Mouse (Mus musculus) limb, embryonic 13.5 days (tissue): ENCODE data around the gene Apol9a. TPM values are rescaled to one million over a fixed set of nuclear protein-coding genes. Genes with fewer than 3 reads are reported as not detected.
A peak's percentile ranks its signal among the peaks of the same experiment; 100 is the strongest.

Experiments
- ATAC-seq: fragments of 200-750 bp; cut with Nextera tagmentation; 2 replicates; pipeline ENCODE4 v1.8.0; 2017; ENCODE audit warnings: low read depth, moderate number of reproducible peaks, moderate TSS enrichment; ENCODE audit not compliant: low FRiP score
- H3K27ac ChIP-seq: fragments of 300-500 bp; sonication (generic); 2 replicates; pipeline ENCODE4 v1.5.1; 2015; ENCODE audit warnings: inconsistent platforms, mild to moderate bottlenecking, moderate library complexity
- H3K27me3 ChIP-seq: fragments of 300-500 bp; sonication (generic); 2 replicates; pipeline ENCODE4 v1.6.1; 2015; ENCODE audit warnings: mild to moderate bottlenecking, inconsistent platforms
- H3K36me3 ChIP-seq: fragments of 300-500 bp; sonication (generic); 2 replicates; pipeline ENCODE4 v1.6.1; 2015; ENCODE audit warnings: inconsistent platforms, mild to moderate bottlenecking, moderate library complexity
- H3K4me1 ChIP-seq: fragments of 300-500 bp; sonication (generic); 2 replicates; pipeline ENCODE4 v1.6.1; 2015; ENCODE audit warnings: inconsistent platforms
- H3K4me2 ChIP-seq: fragments of 300-500 bp; sonication (generic); replicated peaks from 2 replicates; pipeline ENCODE4 v1.6.1; 2015; ENCODE audit warnings: inconsistent platforms, mild to moderate bottlenecking, moderate library complexity
- H3K4me3 ChIP-seq: fragments of 300-500 bp; sonication (generic); 2 replicates; pipeline ENCODE4 v1.5.1; 2015; ENCODE audit warnings: moderate library complexity, mild to moderate bottlenecking, inconsistent platforms
- H3K9ac ChIP-seq: fragments of 300-500 bp; sonication (generic); 2 replicates; pipeline ENCODE4 v1.6.1; 2015; ENCODE audit warnings: mild to moderate bottlenecking, inconsistent platforms
- H3K9me3 ChIP-seq: fragments of 300-500 bp; sonication (generic); 2 replicates; pipeline ENCODE4 v1.6.1; 2016; ENCODE audit warnings: inconsistent platforms
- WGBS: fragments of 180-500 bp; shearing (Covaris S2); methylation state at CpG from one replicate; pipeline ENCODE4 v1.1.7; 2015; 5-methylcytosine and 5-hydroxymethylcytosine counted together
- polyA plus RNA-seq: library from polyadenylated mRNA; unstranded; fragments of >200 nt; fragmentation: Nextera tagmentation; extraction: Ambion mirVana; gene quantifications from 2 replicates; pipeline ENCODE4 v1.2.1, GENCODE M21; 2015

Gene Apol9a
- polyA plus RNA-seq, 1 experiment from 2014 or later = not detected

DNA sequence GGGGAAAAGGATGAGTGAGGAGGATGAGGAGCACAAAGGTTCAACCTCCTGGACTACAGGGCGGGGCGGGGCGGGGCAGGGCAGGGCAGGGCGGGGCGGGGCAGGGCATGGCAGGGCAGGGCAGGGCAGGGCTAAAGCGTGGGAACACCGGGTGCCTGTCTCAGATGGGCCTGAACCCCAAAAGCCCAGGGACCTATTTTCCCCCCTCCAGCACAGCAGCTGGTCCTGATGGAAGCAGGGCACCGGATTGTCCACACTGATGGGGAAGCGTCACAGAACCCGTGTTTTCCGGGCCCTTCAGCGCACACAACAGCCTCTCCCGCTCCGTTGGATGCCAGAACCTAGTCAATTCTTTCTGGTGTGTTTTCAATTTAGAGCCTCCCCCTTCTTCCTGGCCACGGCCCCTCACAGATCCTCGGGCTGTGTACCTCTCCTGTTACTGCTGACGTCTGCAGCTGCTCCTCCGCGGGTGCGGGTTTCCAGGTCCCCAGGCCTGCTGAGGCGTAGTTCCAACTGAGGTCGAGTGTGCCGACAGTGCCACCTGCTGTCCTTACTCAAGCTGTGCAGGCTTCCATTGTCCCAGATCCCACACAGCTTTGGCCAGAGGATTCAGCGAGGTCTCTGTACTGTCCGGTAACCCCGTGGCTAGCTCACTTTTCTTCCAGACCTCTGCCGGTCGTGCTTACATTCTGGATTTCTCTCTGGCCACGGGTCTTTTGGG is 52.5 kb downstream of the Apol9a start:
- ATAC-seq = peak; percentile 95
- Histone ChIP-seq H3K9me3 (no peaks in the 10 kb centered on the region), H3K27ac (peak overlapping the region; percentile 88; the same call in 1 of the 2 replicates), H3K36me3 (no peaks in the 10 kb centered on the region), H3K27me3 (no peaks in the 10 kb centered on the region), H3K9ac (peak overlapping the region; percentile 69), H3K4me3 (peak overlapping the region; percentile 32), H3K4me1 (peaks cover 47% of the 10 kb centered on the region), H3K4me2 (peak overlapping the region; percentile 57)
- 3% methylated on average over 29 of the region's 29 CpGs for WGBS

DNA sequence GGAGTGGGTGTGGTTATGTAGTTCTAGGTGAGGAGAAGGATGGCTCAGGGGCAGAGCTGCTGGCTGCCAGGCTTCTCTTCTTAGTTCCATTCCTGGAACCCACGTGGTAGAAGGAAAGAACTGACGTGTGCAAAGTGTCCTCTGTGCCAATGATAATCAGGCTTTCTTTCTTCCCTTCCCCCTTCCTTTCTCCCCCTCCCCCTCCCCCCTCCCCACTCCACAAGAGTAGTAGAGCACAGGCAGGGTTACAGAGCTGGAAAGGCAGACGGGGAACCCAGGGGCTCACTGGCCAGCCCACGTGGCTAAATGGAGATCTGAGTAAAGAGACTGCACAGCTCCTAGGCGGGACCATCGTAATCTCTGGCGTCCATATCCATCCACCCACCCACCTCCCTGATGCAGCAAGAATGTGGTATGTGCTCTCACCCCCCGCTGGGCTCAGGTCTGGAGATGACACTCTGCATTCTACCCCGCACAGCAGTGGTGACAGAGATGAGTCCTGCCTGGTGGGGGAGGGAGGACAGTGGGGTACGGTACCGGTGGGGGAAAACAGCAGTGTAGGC is 54.6 kb downstream of the Apol9a start:
- ATAC-seq = no peak
- Histone ChIP-seq H3K9me3 (no peaks in the 10 kb centered on the region), H3K4me2 (peak overlapping the region; percentile 42), H3K9ac (peak overlapping the region; percentile 48), H3K4me3 (no peak overlapping the region), H3K27me3 (no peaks in the 10 kb centered on the region), H3K27ac (no peak overlapping the region), H3K36me3 (no peaks in the 10 kb centered on the region), H3K4me1 (peaks cover 35% of the 10 kb centered on the region)
- WGBS = 13% methylated on average over 11 of the region's 11 CpGs

DNA sequence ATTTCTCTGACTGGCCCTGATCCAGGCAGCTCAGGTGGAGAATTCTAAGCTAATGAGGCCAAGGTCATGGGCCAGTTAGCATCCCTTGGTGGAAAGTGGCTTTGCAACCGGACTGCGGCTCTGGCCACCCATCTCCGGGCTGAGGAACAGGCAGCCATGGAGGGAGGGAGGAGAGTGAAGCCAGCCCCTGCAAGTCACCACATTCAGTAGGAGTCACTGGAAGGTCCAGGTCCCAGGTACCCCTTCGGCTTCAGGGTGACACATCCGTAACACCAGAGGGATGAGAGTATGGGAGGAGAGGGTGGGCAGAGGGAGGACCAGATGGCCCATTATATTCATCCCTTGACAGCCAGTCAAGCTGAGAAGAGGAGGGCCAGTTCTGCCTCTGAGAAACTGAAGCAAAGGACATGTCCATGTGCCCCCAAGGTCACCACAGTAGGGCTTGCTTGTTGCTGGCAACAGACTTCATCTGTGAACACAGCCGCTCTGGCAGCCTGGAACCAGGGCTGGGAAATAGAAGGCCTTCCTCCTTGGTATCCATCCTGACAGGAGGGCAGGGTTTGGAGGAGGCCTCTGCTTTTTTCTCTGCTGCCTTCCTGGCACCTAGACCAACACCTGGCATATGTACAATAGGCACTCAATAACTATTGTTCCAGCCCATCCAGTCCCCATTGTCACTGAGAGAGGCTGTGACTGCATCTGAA is 55.9 kb downstream of the Apol9a start:
- no peak overlapping the region for H3K9ac ChIP-seq
- no peak overlapping the region for H3K4me2 ChIP-seq

DNA sequence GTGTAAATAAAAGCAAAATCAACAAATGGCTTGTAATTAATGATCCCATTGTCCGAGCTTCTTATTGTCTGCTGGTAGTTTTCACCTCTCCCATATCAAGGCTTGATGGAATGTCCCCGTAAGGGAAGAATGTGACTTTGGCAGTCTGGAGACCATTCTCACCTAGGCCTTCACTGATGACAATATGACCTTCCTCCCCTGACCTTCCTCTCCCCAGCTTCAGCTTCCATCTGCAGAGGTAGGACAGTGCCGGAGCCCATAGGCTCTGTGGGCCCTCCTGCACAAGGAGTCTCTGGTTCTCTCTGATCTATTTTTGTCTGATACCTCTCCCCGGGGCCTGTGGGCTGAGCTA is 56.5 kb downstream of the Apol9a start:
- H3K36me3 ChIP-seq = no peaks in the 10 kb centered on the region
- H3K27ac ChIP-seq = no peak overlapping the region
- no peaks in the 10 kb centered on the region for H3K9me3 ChIP-seq
- no peaks in the 10 kb centered on the region for H3K27me3 ChIP-seq
- 51% methylated on average over 4 of the region's 4 CpGs for WGBS
- no peak overlapping the region for H3K4me2 ChIP-seq
- peaks cover 34% of the 10 kb centered on the region for H3K4me1 ChIP-seq
- ATAC-seq = no peak
- H3K9ac ChIP-seq = no peak overlapping the region
- no peak overlapping the region for H3K4me3 ChIP-seq

More for the DNA sequence above, 55.9 kb downstream of the Apol9a start:
- no peak overlapping the region for H3K27ac ChIP-seq
- no peak overlapping the region for H3K4me3 ChIP-seq
- WGBS = 80% methylated on average over 6 of the region's 6 CpGs
- no peaks in the 10 kb centered on the region for H3K36me3 ChIP-seq
- no peak for ATAC-seq
- H3K27me3 ChIP-seq = no peaks in the 10 kb centered on the region
- no peaks in the 10 kb centered on the region for H3K9me3 ChIP-seq
- H3K4me1 ChIP-seq = peaks cover 35% of the 10 kb centered on the region

Other genes with a start within 250 kb of the Apol9a start
- gene Rbfox2, start 104.1 kb downstream of the Apol9a start, polyA plus RNA-seq = 78.4 and 83.1 TPM in 2 replicates
- not detected in 2 replicates for gene Apol7a, start 12.0 kb downstream of the Apol9a start, polyA plus RNA-seq
- gene Apol7b, start 36.4 kb upstream of the Apol9a start, polyA plus RNA-seq = 0.13 TPM in 1 of 2 replicates, not detected in the other
- not detected in 2 replicates for gene Apol10a, start 65.9 kb upstream of the Apol9a start, polyA plus RNA-seq
- not detected in 2 replicates for gene Apol11a, start 97.1 kb upstream of the Apol9a start, polyA plus RNA-seq
- gene Apol7c, start 122.2 kb upstream of the Apol9a start, polyA plus RNA-seq = not detected in 2 replicates
- gene 1700025B11Rik, start 150.8 kb upstream of the Apol9a start, polyA plus RNA-seq = not detected in 2 replicates
- gene Apol10b, start 185.0 kb upstream of the Apol9a start, polyA plus RNA-seq = 0.08 and 0.18 TPM in 2 replicates
- gene Gm36245, start 188.1 kb upstream of the Apol9a start, polyA plus RNA-seq = not detected in 2 replicates
- gene Apol11b, start 232.2 kb upstream of the Apol9a start, polyA plus RNA-seq = 0.08 TPM in 1 of 2 replicates, not detected in the other